Mouse (Mus musculus) urinary bladder, postnatal 14 days (tissue): ENCODE data around the gene Zbtb20.

ENCODE experiments used
- DNase-seq: peaks from one replicate; pipeline ENCODE4 v3.0.0; 2021; ENCODE audit warnings: low spot score

Zbtb20 gene

GRCm38 (mm10) chr16:43400046-43400445 lies 524.4 kb downstream of the Zbtb20 start:
- DNase-seq, result no peak

- no peak for DNase-seq
These were observed 525.3 kb downstream of the Zbtb20 start for GRCm38 (mm10) chr16:43400949-43401348.

- no peak for DNase-seq
These were observed 527.2 kb downstream of the Zbtb20 start for GRCm38 (mm10) chr16:43402888-43403287.

GRCm38 (mm10) chr16:43405089-43405488 lies 529.4 kb downstream of the Zbtb20 start:
- no peak for DNase-seq

- no peak for DNase-seq
These were observed 532.0 kb downstream of the Zbtb20 start for GRCm38 (mm10) chr16:43407594-43408142.

GRCm38 (mm10) chr16:43408622-43409021 lies 532.9 kb downstream of the Zbtb20 start:
- DNase-seq, result no peak

GRCm38 (mm10) chr16:43409108-43409909 lies 533.6 kb downstream of the Zbtb20 start:
- no peak for DNase-seq

- peak; percentile 70 for DNase-seq
These were observed 534.4 kb downstream of the Zbtb20 start for GRCm38 (mm10) chr16:43409910-43410612.

GRCm38 (mm10) chr16:43410613-43410974 lies 534.9 kb downstream of the Zbtb20 start:
- DNase-seq, result no peak

- no peak for DNase-seq
These were observed 540.2 kb downstream of the Zbtb20 start for GRCm38 (mm10) chr16:43415864-43416263.

GRCm38 (mm10) chr16:43419923-43420322 lies 544.2 kb downstream of the Zbtb20 start:
- no peak for DNase-seq

- DNase-seq, result no peak
These were observed 553.3 kb downstream of the Zbtb20 start for GRCm38 (mm10) chr16:43428955-43429354.

GRCm38 (mm10) chr16:43430030-43430429 lies 554.3 kb downstream of the Zbtb20 start:
- no peak for DNase-seq

- DNase-seq, result no peak
These were observed 556.1 kb downstream of the Zbtb20 start for GRCm38 (mm10) chr16:43431514-43432371.

GRCm38 (mm10) chr16:43434941-43435340 lies 559.3 kb downstream of the Zbtb20 start:
- DNase-seq, result peak; percentile 19

GRCm38 (mm10) chr16:43438878-43439371 lies 563.2 kb downstream of the Zbtb20 start:
- no peak for DNase-seq

GRCm38 (mm10) chr16:43441392-43441791 lies 565.7 kb downstream of the Zbtb20 start:
- no peak for DNase-seq

GRCm38 (mm10) chr16:43443034-43443433 lies 567.4 kb downstream of the Zbtb20 start:
- DNase-seq, result no peak

GRCm38 (mm10) chr16:43448141-43448981 lies 572.7 kb downstream of the Zbtb20 start:
- no peak for DNase-seq

GRCm38 (mm10) chr16:43454370-43454934 lies 578.8 kb downstream of the Zbtb20 start:
- DNase-seq, result no peak
